Mouse (Mus musculus) MEL (cell line): Measurements from ENCODE around the gene Gm12258. TPM values are rescaled to one million over a fixed set of nuclear protein-coding genes. Genes with fewer than 3 reads are reported as not detected.
A peak's percentile ranks its signal among the peaks of the same experiment; 100 is the strongest.

ENCODE experiments used
- DNase-seq: peaks from one replicate; pipeline ENCODE4 v3.0.0; 2011; ENCODE audit warnings: low read depth, low spot score
- H3K27ac ChIP-seq: 2 replicates; pipeline ENCODE4 v1.5.1; 2012; ENCODE audit warnings: low read depth, mild to moderate bottlenecking, control low read depth, low read length, moderate library complexity; ENCODE audit not compliant: control insufficient read depth
- H3K27me3 ChIP-seq, 2 experiments: fragments of 150-350 bp in 1 of 2; sonication (generic) in 1 of 2; 2 replicates each; pipeline ENCODE4 v1.6.1; 2012; ENCODE audit warnings: low read length in 2 of 2, mild to moderate bottlenecking in 2 of 2, improper control_type of control experiment in 1 of 2, moderate library complexity in 1 of 2; ENCODE audit not compliant: insufficient read depth in 2 of 2, control insufficient read depth in 1 of 2
- H3K36me3 ChIP-seq, 2 experiments: 2 replicates each; pipeline ENCODE4 v1.6.1; 2012 to 2014; ENCODE audit warnings: low read length in 2 of 2, improper control_type of control experiment in 1 of 2, inconsistent platforms in 1 of 2, mild to moderate bottlenecking in 1 of 2; ENCODE audit not compliant: insufficient read depth in 2 of 2, control insufficient read depth in 1 of 2
- H3K4me1 ChIP-seq, 2 experiments: fragments of 150-350 bp in 1 of 2; sonication (generic) in 1 of 2; 2 replicates each; pipeline ENCODE4 v1.6.1; 2012; ENCODE audit warnings: low read length in 2 of 2, improper control_type of control experiment in 1 of 2, mild to moderate bottlenecking in 1 of 2; ENCODE audit not compliant: insufficient read depth in 2 of 2, control insufficient read depth in 1 of 2
- H3K4me3 ChIP-seq, 2 experiments: fragments of 150-350 bp in 1 of 2; sonication (generic) in 1 of 2; 2 replicates each; pipeline ENCODE4 v1.5.1; 2012; ENCODE audit warnings: low read depth in 2 of 2, low read length in 2 of 2, mild to moderate bottlenecking in 2 of 2, moderate library complexity in 2 of 2, control low read depth in 1 of 2, improper control_type of control experiment in 1 of 2; ENCODE audit not compliant: control insufficient read depth in 1 of 2, insufficient read depth in 1 of 2
- H3K79me2 ChIP-seq: 2 replicates; pipeline ENCODE4 v1.6.1; 2012; ENCODE audit warnings: mild to moderate bottlenecking, low read length, moderate library complexity; ENCODE audit not compliant: control insufficient read depth, poor library complexity, insufficient read depth
- H3K9ac ChIP-seq: 2 replicates; pipeline ENCODE4 v1.6.1; 2012; ENCODE audit warnings: low read depth, mild to moderate bottlenecking, control low read depth, low read length, moderate library complexity; ENCODE audit not compliant: control insufficient read depth, poor library complexity, severe bottlenecking
- H3K9me3 ChIP-seq: fragments of 150-350 bp; sonication (generic); replicated peaks from 2 replicates; pipeline ENCODE4 v1.6.1; 2012; ENCODE audit warnings: mild to moderate bottlenecking, low read length, improper control_type of control experiment, moderate library complexity; ENCODE audit not compliant: insufficient read depth
- BHLHE40 ChIP-seq: IDR thresholded peaks from 2 replicates; pipeline ENCODE4 v1.6.1; 2012; ENCODE audit warnings: low read depth, mild to moderate bottlenecking, inconsistent platforms, low read length, improper control_type of control experiment, borderline replicate concordance
- CHD1 ChIP-seq: IDR thresholded peaks from 2 replicates; pipeline ENCODE4 v1.6.1; 2012; ENCODE audit warnings: low read depth, mild to moderate bottlenecking, inconsistent platforms, low read length, improper control_type of control experiment
- CHD2 ChIP-seq: IDR thresholded peaks from 2 replicates; pipeline ENCODE4 v1.6.1; 2011; ENCODE audit warnings: low read length, improper control_type of control experiment
- E2F4 ChIP-seq: IDR thresholded peaks from 2 replicates; pipeline ENCODE4 v1.6.1; 2011; ENCODE audit warnings: low read depth, low read length, improper control_type of control experiment, borderline replicate concordance
- ELF1 ChIP-seq: IDR thresholded peaks from 2 replicates; pipeline ENCODE4 v1.6.1; 2014; ENCODE audit warnings: low read depth, mild to moderate bottlenecking, inconsistent platforms, low read length, improper control_type of control experiment, moderate library complexity
- ETS1 ChIP-seq: IDR thresholded peaks from 2 replicates; pipeline ENCODE4 v1.6.1; 2012; ENCODE audit warnings: low read depth, mild to moderate bottlenecking, inconsistent platforms, low read length, improper control_type of control experiment, moderate library complexity
- GABPA ChIP-seq: IDR thresholded peaks from 2 replicates; pipeline ENCODE4 v1.6.1; 2012; ENCODE audit warnings: low read depth, mild to moderate bottlenecking, inconsistent platforms, low read length, improper control_type of control experiment, moderate library complexity
- GATA1 ChIP-seq: IDR thresholded peaks from 2 replicates; pipeline ENCODE4 v1.6.1; 2011; ENCODE audit warnings: low read depth, low read length, improper control_type of control experiment
- JUND ChIP-seq: IDR thresholded peaks from 2 replicates; pipeline ENCODE4 v1.6.1; 2011; ENCODE audit warnings: low read depth, mild to moderate bottlenecking, improper control_type of control experiment, low read length
- MAX ChIP-seq: IDR thresholded peaks from 2 replicates; pipeline ENCODE4 v1.6.1; 2011; ENCODE audit warnings: low read length, improper control_type of control experiment
- MAZ ChIP-seq: IDR thresholded peaks from 2 replicates; pipeline ENCODE4 v1.6.1; 2012; ENCODE audit warnings: low read depth, mild to moderate bottlenecking, inconsistent platforms, low read length, improper control_type of control experiment
- MEF2A ChIP-seq: IDR thresholded peaks from 2 replicates; pipeline ENCODE4 v1.6.1; 2014; ENCODE audit warnings: low read depth, mild to moderate bottlenecking, inconsistent platforms, low read length, improper control_type of control experiment; ENCODE audit not compliant: poor library complexity, insufficient replicate concordance, severe bottlenecking; ENCODE audit errors: extremely low read depth
- MXI1 ChIP-seq: IDR thresholded peaks from 2 replicates; pipeline ENCODE4 v1.6.1; 2011; ENCODE audit warnings: mild to moderate bottlenecking, low read depth, low read length, improper control_type of control experiment
- MYC ChIP-seq: IDR thresholded peaks from 2 replicates; pipeline ENCODE4 v1.6.1; 2011; ENCODE audit warnings: low read depth, mild to moderate bottlenecking, low read length, improper control_type of control experiment, moderate library complexity
- NRF1 ChIP-seq: IDR thresholded peaks from 2 replicates; pipeline ENCODE4 v1.6.1; 2014; ENCODE audit warnings: low read depth, mild to moderate bottlenecking, inconsistent platforms, low read length, improper control_type of control experiment, moderate library complexity; ENCODE audit not compliant: poor library complexity, insufficient read depth, severe bottlenecking
- POLR2AphosphoS5 ChIP-seq: IDR thresholded peaks from 2 replicates; pipeline ENCODE4 v1.6.1; 2012; ENCODE audit warnings: low read depth, borderline replicate concordance, mild to moderate bottlenecking, inconsistent platforms, low read length, moderate library complexity, mixed read lengths
- RAD21 ChIP-seq: IDR thresholded peaks from 2 replicates; pipeline ENCODE4 v1.6.1; 2011; ENCODE audit warnings: mild to moderate bottlenecking, low read depth, low read length, improper control_type of control experiment
- RCOR1 ChIP-seq: IDR thresholded peaks from 2 replicates; pipeline ENCODE4 v1.6.1; 2012; ENCODE audit warnings: low read depth, mild to moderate bottlenecking, inconsistent platforms, low read length, improper control_type of control experiment
- SIN3A ChIP-seq: IDR thresholded peaks from 2 replicates; pipeline ENCODE4 v1.6.1; 2012; ENCODE audit warnings: low read length, improper control_type of control experiment, inconsistent platforms
- TAL1 ChIP-seq: IDR thresholded peaks from 2 replicates; pipeline ENCODE4 v1.6.1; 2012; ENCODE audit warnings: mild to moderate bottlenecking, inconsistent platforms, low read length, moderate library complexity, mixed read lengths
- TBP ChIP-seq: IDR thresholded peaks from 2 replicates; pipeline ENCODE4 v1.8.0; 2011; ENCODE audit warnings: low read depth, low read length, improper control_type of control experiment
- UBTF ChIP-seq: IDR thresholded peaks from 2 replicates; pipeline ENCODE4 v1.6.1; 2012; ENCODE audit warnings: low read depth, mild to moderate bottlenecking, inconsistent platforms, low read length, improper control_type of control experiment, moderate library complexity, borderline replicate concordance; ENCODE audit not compliant: insufficient read depth
- USF2 ChIP-seq, 2 experiments: IDR thresholded peaks; 2 replicates each; pipeline ENCODE4 v1.6.1; 2011 to 2012; ENCODE audit warnings: improper control_type of control experiment in 2 of 2, low read length in 2 of 2, borderline replicate concordance in 1 of 2, inconsistent platforms in 1 of 2, low read depth in 1 of 2, mild to moderate bottlenecking in 1 of 2; ENCODE audit not compliant: insufficient read depth in 1 of 2
- ZKSCAN1 ChIP-seq: IDR thresholded peaks from 2 replicates; pipeline ENCODE4 v1.6.1; 2012; ENCODE audit warnings: low read depth, mild to moderate bottlenecking, inconsistent platforms, low read length, improper control_type of control experiment, moderate library complexity
- ZMIZ1 ChIP-seq: IDR thresholded peaks from 2 replicates; pipeline ENCODE4 v1.6.1; 2012; ENCODE audit warnings: low read depth, mild to moderate bottlenecking, inconsistent platforms, low read length, improper control_type of control experiment, moderate library complexity
- polyA plus RNA-seq, 2 experiments: library from polyadenylated mRNA; stranded (reverse) in 1 of 2; unstranded in 1 of 2; fragments of >175 nt in 1 of 2; fragments of >200 nt in 1 of 2; gene quantifications; 2 replicates each; pipeline versions ENCODE4 v1.2.1 to v1.2.4; 2012; ENCODE audit warnings: low replicate concordance in 2 of 2, low read depth in 1 of 2; ENCODE audit not compliant: insufficient read length in 2 of 2, insufficient read depth in 1 of 2, missing spikeins in 1 of 2
- total RNA-seq: library from RNA; depleted of rRNA; stranded (reverse); fragments of 300-350 nt; gene quantifications from 2 replicates; pipeline ENCODE4 v1.2.3, GENCODE M21; 2012

Gene Gm12258
- total and polyA plus RNA-seq, 3 experiments = 1.7 to 2.5 TPM; not detected in 1

- H3K27me3 ChIP-seq = no peaks in the 10 kb centered on the region
- no peaks in the 10 kb centered on the region for H3K79me2 ChIP-seq
- H3K9ac ChIP-seq = no peak overlapping the region
- peaks cover 0 to 5% of the 10 kb centered on the region in 2 experiments; a peak in 1 of 4 replicates for H3K36me3 ChIP-seq
- no peak for DNase-seq
- H3K4me1 ChIP-seq = no peaks in the 10 kb centered on the region
- TF ChIP-seq MAX (no peak), NRF1 (no peak), ZKSCAN1 (no peak), JUND (no peak), ELF1 (no peak), MEF2A (no peak), MAZ (no peak), TBP (no peak), RAD21 (no peak), SIN3A (no peak), TAL1 (no peak)
- no peak overlapping the region for H3K4me3 ChIP-seq
- H3K9me3 ChIP-seq = no peaks in the 10 kb centered on the region
- no peak overlapping the region for H3K27ac ChIP-seq
These were observed 36.8 kb downstream of the Gm12258 start for GRCm38 (mm10) chr11:58883756-58884155.

- no peaks in the 10 kb centered on the region for H3K27me3 ChIP-seq
- no peak overlapping the region for H3K27ac ChIP-seq
- H3K9me3 ChIP-seq = no peaks in the 10 kb centered on the region
- TF ChIP-seq GATA1 (peak; percentile 50), BHLHE40 (peak; percentile 71; the same call in 1 of the 2 replicates), MAX (no peak)
- H3K4me3 ChIP-seq = no peak overlapping the region
- peak; percentile 38 for DNase-seq
- H3K79me2 ChIP-seq = no peaks in the 10 kb centered on the region
- H3K9ac ChIP-seq = no peak overlapping the region
- H3K36me3 ChIP-seq = peaks cover 4 to 14% of the 10 kb centered on the region in 2 experiments
- H3K4me1 ChIP-seq = peaks cover 0 to 7% of the 10 kb centered on the region in 2 experiments; a peak in 1 of 4 replicates
These were observed 43.6 kb downstream of the Gm12258 start for GRCm38 (mm10) chr11:58890511-58890910.

- Histone ChIP-seq H3K36me3 (peaks cover 4 to 18% of the 10 kb centered on the region in 2 experiments), H3K9ac (no peak overlapping the region), H3K79me2 (no peaks in the 10 kb centered on the region), H3K9me3 (no peaks in the 10 kb centered on the region), H3K27ac (no peak overlapping the region), H3K4me3 (no peak overlapping the region), H3K4me1 (peaks cover 0 to 7% of the 10 kb centered on the region in 2 experiments; a peak in 1 of 4 replicates), H3K27me3 (no peaks in the 10 kb centered on the region)
- DNase-seq = no peak
- TF ChIP-seq MXI1 = no peak
- TF ChIP-seq BHLHE40 = no peak
- TF ChIP-seq CHD1 = no peak
- no peak for TF ChIP-seq UBTF
- no peak for TF ChIP-seq GABPA
- TF ChIP-seq SIN3A = no peak
- TF ChIP-seq RCOR1 = no peak
- TF ChIP-seq CHD2 = no peak
- TF ChIP-seq JUND = no peak
- no peak for TF ChIP-seq MAX
- no peak for TF ChIP-seq ELF1
- TF ChIP-seq GATA1 = no peak
- TF ChIP-seq ETS1 = no peak
- no peak for TF ChIP-seq USF2 (IDR thresholded peaks at IDR 0.05; ENCODE audit: borderline replicate concordance in 1 of 2, insufficient read depth in 1 of 2, low read depth in 1 of 2, low read length in 2 of 2)
- no peak for TF ChIP-seq E2F4
- no peak for TF ChIP-seq TBP
- no peak for TF ChIP-seq MYC
- TF ChIP-seq POLR2AphosphoS5 = no peak
- TF ChIP-seq ZMIZ1 = no peak
These were observed 47.5 kb downstream of the Gm12258 start for GRCm38 (mm10) chr11:58894456-58894855.
